Mouse (Mus musculus) spleen, postnatal 10 days (tissue): ENCODE measurements at regions not wholly inside any gene's neighbourhood (a gene's known extent, or its start where the extent isn't known, plus 50 kb on each side); places are given as distances from the start of the nearest gene placed in this dataset.

Experiments used
- DNase-seq, 2 experiments: peaks; one replicate each; pipeline ENCODE4 v3.0.0; 2021 to 2022; ENCODE audit warnings: low spot score in 2 of 2

GRCm38 (mm10) chr8:30946154-30947065 is 2482.1 kb upstream of the 5930422O12Rik start:
- no peak for DNase-seq

DNA sequence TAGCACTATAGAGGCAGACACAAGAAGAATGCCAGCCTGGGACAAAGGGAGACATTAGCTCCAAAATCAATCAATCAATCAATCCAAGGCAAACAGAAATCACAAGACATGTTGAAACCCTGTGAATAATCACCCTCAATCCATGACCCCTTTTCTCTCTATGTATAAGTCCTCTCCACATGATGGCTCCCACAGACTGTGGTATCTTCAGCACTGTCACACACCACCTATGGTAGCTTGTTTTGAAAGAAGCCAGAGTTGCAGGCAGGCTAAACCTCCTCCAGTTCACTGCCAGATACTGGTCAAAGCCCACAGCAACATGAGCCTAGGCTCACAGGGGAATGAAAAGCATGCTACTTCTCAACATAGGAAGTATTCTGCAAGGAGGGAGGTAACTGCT is 2475.7 kb upstream of the 5930422O12Rik start:
- no peak for DNase-seq

DNA sequence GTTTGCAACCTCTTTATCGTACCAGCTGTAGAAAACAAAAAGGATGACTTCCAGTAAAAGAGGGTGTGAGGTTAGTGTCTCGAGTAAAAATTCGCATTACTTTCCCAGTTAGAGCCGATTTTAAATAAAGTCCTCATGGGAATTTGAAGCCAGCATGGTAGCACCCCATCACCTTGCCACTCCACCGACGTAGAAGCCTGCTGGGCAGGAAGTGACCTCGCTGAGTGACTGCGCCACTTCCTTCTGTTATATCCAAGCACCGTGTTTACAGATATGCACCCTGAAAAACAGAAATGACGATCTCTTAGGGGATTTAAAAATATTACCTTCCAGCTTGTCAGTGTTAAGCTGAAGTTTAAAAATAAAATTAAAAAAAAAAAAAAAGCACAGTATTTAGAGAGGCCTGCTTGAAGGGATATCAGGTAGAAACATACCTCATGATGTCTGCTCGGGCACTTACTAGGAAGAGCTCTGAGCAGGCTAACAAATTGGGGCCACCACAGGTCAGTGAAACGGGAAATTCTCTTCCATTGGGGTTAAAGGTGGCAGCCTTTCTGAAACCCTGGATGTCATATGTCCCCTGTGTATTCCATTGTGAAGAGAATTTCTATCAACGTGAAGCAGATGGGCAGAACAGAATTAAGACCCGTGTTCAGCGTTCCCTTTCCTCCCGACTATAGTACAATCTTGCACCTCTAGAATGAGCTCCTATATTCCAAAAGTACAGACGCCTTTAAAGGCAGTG is 2468.9 kb upstream of the 5930422O12Rik start:
- no peak for DNase-seq

DNA sequence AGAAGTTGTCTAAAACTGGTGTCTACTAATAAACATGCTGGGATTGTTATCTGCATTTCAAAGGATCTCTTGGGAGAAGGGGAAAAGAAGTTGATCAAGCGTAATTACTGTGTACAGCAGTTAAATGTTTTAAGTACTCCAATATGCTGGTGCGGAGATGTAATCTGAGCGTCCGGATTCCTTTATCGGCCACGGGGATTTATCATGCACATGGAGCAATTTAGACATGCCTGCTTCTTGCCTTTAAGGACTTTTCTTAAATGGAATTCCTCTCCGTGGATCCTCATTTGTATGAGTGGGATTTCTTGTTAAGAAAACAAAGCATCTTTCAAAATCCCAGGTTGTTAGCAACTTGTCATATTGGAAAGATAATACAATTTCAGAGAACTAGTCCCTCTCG is 2468.0 kb upstream of the 5930422O12Rik start:
- DNase-seq: no peak

- DNase-seq: no peak
These were observed 2466.3 kb upstream of the 5930422O12Rik start for GRCm38 (mm10) chr8:30962207-30962606.

- DNase-seq: no peak
These were observed 2445.7 kb upstream of the 5930422O12Rik start for GRCm38 (mm10) chr8:30982814-30983213.

DNA sequence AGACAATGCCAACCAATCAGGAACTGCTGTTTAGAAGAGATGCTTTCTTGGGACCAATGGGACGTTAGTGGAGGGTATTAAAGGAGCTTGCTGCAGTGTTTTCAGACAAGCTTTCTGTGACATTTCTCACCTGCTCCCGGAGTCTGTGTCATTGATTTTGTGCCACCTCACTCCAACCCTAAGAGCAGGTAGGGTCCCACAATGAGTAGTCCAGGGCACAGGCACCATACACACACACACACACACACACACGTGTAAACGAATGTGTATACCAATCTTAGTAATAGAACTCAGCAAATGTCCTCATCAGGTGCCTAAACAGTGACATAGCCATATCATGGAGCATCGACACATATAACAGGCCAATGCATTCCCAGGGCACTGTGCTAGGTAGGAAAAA is 2440.5 kb upstream of the 5930422O12Rik start:
- DNase-seq: no peak

GRCm38 (mm10) chr8:30998657-30999056 is 2429.9 kb upstream of the 5930422O12Rik start:
- DNase-seq: no peak

- DNase-seq: no peak
These were observed 2428.4 kb upstream of the 5930422O12Rik start for GRCm38 (mm10) chr8:31000120-31000519.

- DNase-seq: no peak
These were observed 2426.4 kb upstream of the 5930422O12Rik start for GRCm38 (mm10) chr8:31001980-31002730.

DNA sequence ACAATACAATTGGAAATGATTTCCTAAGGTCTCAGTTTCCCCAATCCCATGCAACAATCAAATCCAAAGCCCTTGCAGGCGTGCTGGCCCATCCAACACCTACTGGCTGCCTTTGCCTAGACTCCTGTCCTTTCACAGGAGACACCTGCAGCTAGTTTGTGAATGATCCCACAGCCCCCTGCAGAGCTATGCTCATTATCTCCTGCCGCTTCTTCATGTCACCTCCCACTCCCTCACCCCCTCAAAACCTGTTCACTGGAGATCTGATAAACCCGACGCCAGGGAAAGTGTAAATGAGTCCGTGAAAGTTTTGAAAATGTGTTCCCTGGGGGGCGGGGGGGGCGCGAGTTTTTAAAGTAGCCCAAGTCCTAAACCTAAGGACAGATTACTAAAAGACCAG is 2420.2 kb upstream of the 5930422O12Rik start:
- DNase-seq: no peak

DNA sequence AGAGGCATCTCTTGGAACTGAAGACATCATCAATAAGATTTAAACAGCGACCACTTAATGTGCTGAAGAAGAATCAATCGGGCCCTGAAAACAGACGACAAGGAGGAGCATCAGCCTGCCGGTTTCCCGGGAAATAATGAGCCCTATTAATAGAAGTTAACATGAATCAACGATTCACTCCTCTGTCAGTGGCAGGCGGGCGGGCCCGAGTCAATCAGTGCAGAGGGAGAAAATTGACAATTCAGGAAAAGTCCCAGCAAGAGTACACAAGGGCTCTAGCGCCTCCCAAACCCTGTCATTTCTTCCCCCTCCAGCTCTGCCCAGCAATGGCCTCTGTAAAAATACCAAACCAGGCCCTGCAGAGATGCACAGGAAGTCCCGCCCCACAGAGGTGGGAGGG is 2416.4 kb upstream of the 5930422O12Rik start:
- no peak for DNase-seq

GRCm38 (mm10) chr8:31031721-31032591 is 2396.6 kb upstream of the 5930422O12Rik start:
- peak in 1 of 2 experiments; percentile 47 for DNase-seq

DNA sequence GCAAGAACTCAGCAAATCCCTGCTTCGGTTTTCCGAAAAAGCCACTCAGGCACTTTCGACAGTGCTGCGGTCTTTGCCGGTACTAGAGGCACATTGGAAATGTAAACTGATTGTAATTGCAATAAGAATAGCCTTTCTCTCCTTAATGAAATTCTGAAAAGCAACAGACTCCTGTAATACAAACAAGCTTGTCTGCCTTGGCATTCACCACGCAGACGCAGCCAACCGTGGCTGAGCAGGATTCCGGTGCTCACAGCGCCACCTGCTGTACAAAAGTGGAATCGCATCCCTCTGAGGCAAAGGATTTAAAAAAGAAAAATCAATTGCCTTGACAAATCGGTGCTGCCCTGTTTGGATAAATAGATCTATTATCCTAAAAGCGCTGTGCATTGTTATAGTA is 2395.2 kb upstream of the 5930422O12Rik start:
- DNase-seq: peak; percentile 49 to 78

DNA sequence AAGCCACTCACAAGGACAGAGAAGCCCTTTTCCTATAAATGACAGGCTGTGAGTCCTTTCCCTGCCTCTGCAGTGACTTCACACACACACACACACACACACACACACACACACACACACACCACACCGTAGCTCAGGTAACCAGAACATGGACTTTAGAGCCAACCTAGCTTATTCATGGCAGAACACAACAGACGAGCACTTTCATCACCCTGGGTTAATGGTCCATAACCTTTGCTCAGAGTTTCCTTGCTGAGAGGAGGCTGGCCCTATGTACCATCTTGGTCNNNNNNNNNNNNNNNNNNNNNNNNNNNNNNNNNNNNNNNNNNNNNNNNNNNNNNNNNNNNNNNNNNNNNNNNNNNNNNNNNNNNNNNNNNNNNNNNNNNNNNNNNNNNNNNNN is 2391.6 kb upstream of the 5930422O12Rik start:
- no peak for DNase-seq
